Mouse (Mus musculus) monocyte, adult 5-6 weeks (primary cell): ENCODE data around the gene 1700001O22Rik. TPM values are rescaled to one million over a fixed set of nuclear protein-coding genes. Genes with fewer than 3 reads are reported as not detected.

Source experiments
- ATAC-seq: fragments of 153-309, 156-312 bp; replicated peaks from 2 replicates; pipeline ENCODE4 v1.8.0; 2017; ENCODE audit warnings: mild to moderate bottlenecking; ENCODE audit not compliant: low TSS enrichment, insufficient number of reproducible peaks, severe bottlenecking, poor library complexity, low FRiP score
- total RNA-seq: library from RNA; stranded (forward); fragments of 200-1000, 200-491, 200-594 nt; gene quantifications from 3 replicates; pipeline ENCODE4 v1.2.3, GENCODE M21; 2017

1700001O22Rik gene
- total RNA-seq, 1 experiment from 2014 or later = not detected

DNA sequence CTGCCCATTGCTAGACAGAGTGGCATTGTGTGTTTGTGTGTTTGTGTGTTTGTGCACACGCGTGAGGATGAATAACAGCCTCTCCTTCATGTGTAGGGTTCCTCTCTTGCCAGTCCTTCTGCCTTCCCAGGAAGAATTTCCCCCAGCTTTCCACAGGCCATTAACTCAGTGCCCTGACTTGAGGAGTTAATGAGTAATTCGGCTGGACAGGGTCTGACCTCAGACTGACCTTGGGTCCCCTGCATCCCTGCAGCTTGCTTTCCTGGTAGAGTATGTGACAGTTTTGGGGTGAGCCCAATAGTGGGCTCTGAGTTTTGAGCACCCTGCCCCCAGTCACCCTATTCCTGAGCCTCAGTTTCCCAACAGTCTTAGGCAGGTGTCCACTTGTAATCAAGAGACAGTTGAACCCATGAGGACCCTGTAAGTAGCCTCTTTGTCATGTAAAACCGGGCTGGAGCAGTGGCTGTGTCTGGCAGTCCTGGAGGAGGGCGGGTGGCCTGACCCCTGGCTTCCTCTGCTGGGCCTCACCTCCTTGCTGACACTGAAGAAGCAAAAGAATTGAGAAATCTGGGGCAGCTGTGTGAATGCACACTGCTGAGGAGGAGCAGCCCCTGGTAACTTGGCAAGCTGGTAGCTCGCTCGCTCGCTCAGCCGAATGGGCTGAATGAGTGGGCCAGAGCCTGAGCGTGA, 43.5 kb downstream of the 1700001O22Rik start:
- ATAC-seq = no peak

DNA sequence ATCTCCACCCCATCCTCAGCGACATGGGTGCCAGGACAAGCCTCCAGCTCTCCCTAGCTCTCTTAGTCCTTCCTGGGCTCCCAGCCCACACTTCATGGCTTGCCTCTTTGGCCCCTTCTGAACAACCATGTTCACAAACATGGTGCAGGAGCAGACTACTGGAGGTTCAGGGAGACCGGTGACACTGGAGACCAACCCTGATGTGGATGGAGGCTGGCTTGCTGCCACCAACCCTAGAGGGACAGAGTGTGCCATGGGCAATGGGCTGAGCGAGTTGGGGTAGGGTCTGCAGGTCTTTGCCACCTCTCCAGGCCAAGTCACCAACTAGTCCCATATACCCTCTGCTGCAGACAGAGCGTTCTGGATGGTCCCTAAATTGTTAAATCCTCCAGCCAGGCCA, 44.0 kb downstream of the 1700001O22Rik start:
- ATAC-seq = no peak

- ATAC-seq = no peak
Observed at GRCm38 (mm10) chr2:30759088-30759374, 44.4 kb downstream of the 1700001O22Rik start.

DNA sequence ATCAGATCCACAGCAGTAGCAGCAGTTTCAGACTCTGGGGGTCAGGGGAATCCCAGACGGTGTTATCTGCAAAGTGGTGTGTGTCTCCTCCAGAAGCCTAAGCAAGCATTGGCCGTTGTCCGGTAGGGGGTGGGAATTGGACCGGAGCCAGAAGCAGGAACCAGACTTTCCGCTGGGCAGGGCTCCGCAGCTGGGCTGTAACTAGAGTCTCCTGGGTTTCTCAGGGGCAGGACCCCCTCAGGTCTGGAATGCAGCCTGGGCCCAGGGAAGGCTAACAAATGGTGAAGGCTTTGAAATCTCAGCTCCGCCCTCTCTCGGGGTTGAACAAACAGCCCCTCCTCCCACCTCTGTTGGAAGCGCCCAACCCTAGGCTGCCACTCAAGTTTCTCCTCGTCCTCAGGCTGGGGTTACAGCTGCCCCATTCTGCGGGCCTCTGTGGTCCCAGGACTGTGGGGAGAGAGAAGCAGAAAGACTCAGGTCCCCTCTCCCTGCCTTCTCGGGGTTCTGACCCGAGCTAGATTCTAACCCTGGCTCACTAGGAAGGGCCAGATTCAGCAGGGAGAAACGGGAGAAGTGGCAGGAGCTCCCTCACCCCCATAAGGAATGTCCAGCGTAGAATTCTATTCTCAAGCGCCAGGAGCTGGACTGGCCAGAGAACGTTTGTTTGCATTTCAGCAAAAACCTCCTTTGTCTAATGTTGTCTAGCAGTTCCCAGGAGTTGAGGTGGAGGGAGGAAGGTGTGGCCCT, 44.9 kb downstream of the 1700001O22Rik start:
- no peak for ATAC-seq

GRCm38 (mm10) chr2:30756962-30757715, 46.3 kb downstream of the 1700001O22Rik start:
- no peak for ATAC-seq

DNA sequence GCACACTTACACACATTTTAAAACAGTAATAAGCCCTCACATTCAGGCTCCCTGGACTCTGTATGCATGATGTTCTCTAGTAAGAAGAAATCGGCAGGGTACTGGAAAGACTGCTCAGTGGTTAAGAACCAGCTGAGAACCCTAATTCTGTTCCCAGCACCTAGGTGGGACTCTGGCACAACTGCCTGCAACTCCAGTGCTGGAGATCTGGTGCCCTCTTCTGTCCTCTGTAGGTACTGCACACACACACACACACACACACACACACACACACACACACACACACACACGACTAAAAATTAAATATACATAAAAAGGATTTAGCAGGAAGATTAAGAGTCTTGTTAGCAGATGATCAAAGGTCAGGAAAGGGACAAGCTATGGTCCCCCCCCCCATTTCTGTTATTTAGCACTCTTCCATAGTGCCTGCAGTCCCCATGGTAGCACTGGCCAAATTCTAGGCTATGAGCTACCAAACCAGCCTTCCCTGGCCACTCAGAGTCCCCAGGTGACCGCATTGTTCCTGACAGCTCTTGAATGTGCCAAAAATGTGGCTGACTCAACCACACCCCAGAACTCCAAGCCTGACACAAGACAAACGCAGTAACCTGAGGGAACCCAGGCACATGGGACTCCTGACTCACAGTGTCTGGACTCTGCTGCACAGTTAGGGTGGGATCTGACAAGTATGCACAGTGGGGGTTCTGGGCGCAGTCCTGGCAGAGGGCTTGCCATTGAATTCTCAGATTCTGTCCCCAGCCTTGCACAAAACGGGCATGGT, 47.3 kb downstream of the 1700001O22Rik start:
- no peak for ATAC-seq

DNA sequence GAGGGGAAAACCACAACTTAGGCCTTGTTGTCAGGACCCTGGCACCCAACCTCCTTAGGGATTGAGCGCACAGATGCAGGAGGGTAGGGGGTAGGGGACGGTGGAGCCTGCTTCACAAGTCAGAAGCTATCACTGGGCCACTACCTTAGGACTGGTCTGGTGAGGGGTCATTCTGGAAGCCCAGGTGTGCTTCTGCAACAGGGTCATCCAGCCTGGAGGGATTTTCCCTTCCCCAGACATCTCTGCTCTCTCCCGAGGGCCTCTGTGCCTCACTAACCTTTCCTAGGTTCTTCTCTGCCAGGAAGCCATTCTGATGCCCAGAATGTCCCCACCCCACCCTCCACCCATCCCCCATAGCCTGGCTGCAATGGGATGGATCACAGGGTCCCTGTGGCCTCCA, 48.6 kb downstream of the 1700001O22Rik start:
- ATAC-seq = no peak

GRCm38 (mm10) chr2:30753219-30753618, 50.2 kb downstream of the 1700001O22Rik start:
- no peak for ATAC-seq

DNA sequence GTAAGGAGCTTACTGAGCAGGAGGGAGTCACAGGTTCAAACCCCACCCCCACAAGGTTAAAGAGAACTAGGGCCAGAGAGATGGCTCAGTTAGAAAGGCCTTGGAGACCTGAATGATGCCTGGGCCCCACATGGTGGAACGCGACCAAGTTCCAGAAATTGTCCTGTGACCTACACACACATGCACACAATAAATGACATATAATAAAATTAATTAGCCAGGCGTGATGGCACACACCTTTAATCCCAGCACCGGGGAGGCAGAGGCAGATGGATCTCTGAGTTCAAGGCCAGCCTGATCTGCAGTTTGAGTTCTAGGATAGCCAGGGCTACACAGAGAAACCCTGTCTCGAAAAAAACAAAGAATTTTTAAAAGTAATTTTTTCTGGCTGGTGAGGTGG, 51.0 kb downstream of the 1700001O22Rik start:
- ATAC-seq = no peak

DNA sequence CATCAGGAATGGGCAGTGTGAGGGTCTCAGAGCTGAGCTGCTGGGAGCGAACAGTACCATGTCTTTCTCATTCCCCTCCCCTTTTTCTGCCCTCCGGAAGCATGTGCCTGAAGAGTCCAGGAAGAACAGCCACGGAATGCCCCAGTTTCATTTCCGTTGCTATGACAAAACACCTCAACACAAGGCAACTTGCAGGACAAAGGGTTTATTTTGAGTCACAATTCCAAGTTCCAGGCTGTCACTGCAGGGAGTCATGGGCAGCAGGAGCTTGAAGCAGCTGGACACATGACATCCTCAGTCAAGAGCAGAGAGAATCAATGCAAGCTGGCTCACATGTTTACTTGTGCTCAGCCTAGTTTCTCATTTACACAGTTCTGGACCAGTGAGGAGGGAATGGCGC, 53.4 kb downstream of the 1700001O22Rik start:
- ATAC-seq = no peak

DNA sequence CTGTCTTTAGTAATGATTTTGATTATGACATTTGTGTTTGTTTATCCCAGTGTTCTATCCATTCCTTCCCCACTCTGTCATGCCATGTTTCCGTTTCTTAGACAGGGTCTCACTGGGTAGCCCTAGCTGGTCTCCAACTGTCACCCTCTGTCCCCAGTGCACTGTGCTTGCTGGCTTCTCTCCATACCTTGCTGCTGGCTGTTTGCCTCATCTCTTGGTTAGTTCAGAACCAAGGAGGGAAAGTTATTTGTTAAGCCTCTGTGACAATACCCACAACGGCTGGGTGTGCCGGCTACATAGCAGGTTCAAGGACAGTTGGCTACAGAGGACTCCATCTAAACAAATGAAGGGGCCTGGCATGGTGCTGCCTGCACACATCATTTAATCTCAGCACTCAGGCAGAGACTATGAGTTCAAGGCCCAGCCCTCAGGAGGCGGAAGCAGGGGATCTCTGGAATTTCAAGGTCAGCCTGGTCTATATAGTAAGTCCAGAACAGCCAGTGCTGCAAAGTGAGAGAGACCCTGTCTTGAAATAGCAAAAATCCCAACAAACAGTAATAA, 55.8 kb downstream of the 1700001O22Rik start:
- no peak for ATAC-seq

Other genes starting within 250 kb of the 1700001O22Rik start
- gene Cstad, start 208.6 kb downstream of the 1700001O22Rik start, total RNA-seq = 4.5 to 7.0 TPM in 2 of 3 replicates, not detected in the other
- gene Ntmt1, start 4.2 kb upstream of the 1700001O22Rik start, total RNA-seq = 7.1 to 15.9 TPM (median 9.9 TPM) in 3 replicates
- gene Asb6, start 26.7 kb upstream of the 1700001O22Rik start, total RNA-seq = 20.4 to 45.6 TPM (median 27.7 TPM) in 3 replicates
- gene Prrx2, start 31.3 kb upstream of the 1700001O22Rik start, total RNA-seq = not detected in 3 replicates
- gene Ptges, start 126.2 kb upstream of the 1700001O22Rik start, total RNA-seq = 0.10 to 4.4 TPM (median 0.11 TPM) in 3 replicates
- gene Tor1b, start 149.3 kb upstream of the 1700001O22Rik start, total RNA-seq = 36.4 to 42.7 TPM (median 42.4 TPM) in 3 replicates
- 78.8 to 178 TPM (median 108 TPM) in 3 replicates for gene Tor1a, start 164.3 kb upstream of the 1700001O22Rik start, total RNA-seq
- gene BC005624, start 178.5 kb upstream of the 1700001O22Rik start, total RNA-seq = 95.8 to 155 TPM (median 141 TPM) in 3 replicates
- 2.2 to 10.4 TPM (median 3.5 TPM) in 3 replicates for gene Usp20, start 178.6 kb upstream of the 1700001O22Rik start, total RNA-seq